Mouse (Mus musculus) cerebellum, postnatal 14 days (tissue): ENCODE results near the gene Eml6.
A peak's percentile ranks its signal among the peaks of the same experiment; 100 is the strongest.

Experiments used
- DNase-seq, 2 experiments: peaks; one replicate each; pipeline ENCODE4 v3.0.0; 2021; ENCODE audit warnings: mixed read lengths in 2 of 2

Eml6 gene

DNA sequence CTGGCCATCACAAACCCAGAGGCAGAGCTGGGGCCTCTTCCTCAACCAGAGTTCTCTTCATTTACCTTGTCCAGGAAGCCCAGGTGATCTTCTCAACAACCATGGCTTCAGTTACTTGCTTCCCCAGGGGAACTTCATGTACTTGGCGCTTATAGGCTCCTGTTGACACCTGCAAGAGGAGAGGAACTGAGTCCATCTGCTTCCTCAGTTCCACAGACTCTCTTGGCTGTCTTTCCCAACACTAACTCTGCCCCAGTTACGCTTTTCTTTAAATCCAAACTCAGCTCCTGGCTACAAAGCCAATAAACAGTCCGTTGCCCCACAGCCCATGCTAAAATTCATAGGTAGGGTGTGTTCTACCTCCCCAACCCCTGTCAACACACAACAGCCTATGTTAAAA, 278.5 kb downstream of the Eml6 start:
- no peak for DNase-seq

DNA sequence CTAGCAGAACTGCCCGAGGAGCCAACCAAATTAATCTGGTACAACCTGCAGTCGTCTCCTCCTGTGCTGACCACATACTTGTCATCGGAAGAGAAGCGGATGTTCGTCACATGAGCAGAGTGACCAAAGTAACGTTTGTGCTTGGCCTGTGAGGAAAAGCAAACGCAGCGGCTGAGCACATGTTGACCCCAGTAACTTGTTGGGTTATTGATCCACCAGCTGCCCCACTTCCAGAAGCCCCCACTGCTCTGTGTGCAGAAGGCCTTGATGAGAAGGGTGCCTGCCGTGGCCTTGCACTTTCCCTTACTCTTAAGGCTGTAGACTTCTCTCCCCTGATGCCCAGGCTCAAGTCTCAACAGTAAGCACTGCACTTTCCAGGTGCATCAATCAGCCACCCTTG, 279.6 kb downstream of the Eml6 start:
- DNase-seq: no peak

DNA sequence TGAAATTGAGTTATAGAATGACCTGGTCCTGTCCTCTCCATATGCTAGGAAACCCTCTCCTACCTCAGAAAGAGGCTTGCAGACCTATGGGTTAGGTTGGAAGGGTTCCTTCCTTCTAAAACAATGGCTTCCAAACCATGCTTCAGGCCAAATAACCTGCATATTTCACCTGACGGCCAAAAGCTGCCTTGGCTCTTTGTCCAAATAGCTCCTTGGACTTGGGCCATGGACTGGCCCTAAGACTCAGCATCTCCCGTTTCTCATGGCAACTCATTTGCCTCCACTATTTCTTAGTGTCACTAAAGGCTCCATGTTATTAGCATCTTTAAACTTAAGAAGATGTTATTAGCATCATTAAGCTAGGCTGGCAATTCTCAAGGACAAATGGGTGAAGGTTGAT, 280.3 kb downstream of the Eml6 start:
- peak; percentile 71 to 81 for DNase-seq

DNA sequence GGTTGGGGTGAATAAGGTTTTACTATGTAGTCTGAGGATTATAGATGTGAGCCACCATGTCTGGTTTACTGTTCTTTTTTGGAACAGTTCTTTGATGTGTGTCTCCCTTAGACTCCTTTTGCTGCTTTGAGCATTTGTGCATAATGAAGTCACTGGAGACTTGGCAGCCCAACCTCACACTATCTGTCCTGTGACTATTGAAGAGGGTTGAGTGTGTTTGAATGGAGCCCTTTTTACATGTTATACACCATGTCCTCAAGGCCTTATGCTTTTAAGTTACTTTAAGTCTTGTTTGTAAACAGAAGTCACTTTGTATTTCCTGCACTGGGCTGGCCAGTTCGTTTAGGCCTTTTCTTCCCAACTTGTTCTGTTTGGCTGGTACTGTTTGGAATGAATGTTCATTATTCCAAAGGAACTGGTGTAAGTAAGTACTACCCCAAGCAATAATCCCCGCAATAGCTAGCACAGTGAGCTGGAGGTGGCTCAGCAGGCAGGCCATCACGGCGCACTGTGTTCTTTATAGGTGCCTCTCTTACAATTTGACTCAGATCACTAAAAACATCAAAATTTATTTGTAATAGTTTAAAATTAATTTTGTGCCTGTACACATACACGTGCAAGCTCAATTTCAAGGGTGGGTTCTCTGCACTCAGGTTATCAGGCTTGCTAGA, 280.9 kb downstream of the Eml6 start:
- DNase-seq: no peak

DNA sequence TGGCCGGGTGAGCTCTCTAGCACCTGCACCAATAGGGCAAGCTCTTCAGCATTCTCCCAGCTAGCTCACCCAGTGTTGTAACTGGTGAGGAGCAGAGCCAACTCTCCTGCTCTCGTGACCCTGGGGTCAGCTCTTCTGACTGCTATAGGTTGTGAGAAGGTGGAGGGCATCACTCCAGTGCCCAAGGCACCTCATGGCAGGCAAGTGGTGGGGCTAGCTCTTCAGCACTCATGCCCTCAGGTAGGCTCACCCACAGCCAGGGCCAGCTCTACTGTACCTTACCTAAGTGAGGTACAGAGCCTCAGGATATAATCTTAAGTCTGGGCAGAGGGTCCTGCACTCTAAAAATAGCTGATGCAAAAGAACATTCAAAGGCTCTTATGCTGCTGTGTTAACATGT, 286.1 kb downstream of the Eml6 start:
- DNase-seq: no peak

DNA sequence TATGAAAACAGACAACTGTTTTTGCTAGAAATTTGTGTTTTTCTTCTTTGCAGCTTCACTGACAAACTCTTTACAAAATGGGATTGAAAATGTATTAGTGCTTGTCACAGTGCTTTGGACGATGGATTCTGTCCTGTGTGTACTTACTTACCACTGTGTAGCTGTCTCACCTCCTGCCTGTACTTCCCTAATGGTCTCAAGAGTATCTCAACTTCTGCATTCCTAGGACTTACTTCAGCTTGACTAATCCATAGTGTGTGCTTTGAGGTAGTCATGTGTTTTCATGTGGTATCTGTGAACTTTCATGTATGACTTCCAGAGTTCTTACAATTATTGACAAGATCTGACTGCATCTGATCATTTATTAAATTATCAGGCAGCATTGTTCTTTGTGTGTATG, 297.9 kb downstream of the Eml6 start:
- no peak for DNase-seq

DNA sequence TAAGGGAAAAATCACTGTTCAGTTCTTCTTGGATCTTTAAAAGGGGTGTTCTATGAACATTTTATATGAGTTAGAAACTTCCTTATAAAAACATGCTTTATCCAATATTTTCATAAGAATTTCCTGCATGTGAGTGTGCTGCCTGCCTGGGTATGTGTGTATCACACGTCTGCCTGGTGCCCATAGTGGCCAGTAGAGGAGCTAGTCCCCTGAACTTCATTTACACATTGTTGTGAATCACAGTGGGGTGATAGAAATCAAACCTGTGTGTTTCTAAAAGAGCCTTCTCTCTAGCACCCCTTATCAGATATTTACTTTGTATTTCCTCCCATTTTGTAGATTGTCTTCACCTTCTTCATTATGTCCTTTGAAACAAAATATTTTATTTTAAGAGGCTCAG, 300.2 kb downstream of the Eml6 start:
- DNase-seq: no peak

DNA sequence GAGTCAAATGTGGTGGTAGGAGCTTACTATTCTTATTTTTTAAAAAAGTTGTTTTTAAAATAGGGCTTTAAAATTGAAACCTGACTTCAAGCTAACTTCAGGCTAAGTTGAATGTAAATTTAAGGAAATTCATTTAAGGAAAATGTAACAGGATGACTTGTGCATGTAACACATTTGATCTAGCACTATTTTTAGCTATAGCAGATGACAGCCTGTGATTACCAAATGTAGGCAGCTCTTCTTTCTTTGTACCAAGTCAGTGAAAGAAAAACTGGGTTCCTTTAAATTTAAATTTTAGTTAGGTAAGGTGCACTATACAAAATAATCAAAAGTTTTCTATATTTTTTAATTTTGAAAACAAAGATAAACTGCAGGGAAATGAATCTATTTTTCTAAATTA, 300.7 kb downstream of the Eml6 start:
- no peak for DNase-seq

DNA sequence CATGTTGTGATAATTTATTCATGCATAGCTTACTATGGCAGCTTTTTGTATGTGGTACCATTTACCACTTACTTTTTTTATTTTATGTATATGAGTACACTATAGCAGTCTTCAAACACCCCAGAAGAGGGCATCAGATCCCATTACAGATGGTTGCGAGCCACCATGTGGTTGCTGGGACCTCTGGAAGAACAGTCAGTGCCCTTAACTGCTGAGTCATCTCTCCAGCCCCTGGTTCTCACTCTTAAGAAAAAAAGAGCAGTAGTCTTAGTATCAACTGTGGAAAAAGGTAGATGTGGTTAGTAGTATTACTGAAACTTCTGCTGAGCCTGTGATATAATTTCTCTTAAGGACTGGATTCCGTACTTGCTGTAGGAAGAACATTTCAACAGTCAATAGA, 301.6 kb downstream of the Eml6 start:
- no peak for DNase-seq

DNA sequence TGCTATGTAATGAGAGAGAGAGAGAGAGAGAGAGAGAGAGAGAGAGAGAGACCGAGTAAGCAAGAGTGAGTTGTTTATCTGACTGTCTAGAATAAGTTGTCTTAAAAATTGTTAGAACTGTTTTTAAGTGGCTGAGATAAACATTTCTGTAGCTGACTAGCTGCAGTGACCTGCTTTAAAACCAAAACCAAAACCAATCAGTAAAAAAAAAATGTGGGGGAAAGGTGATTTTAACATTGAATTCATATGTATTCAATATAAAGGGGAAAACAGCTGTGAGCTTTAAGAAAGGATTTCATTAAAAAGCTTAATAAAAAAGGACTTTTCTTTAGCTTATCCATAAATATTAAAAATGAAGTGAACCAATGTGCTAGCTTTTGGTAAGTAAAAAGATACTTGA, 306.2 kb downstream of the Eml6 start:
- no peak for DNase-seq

DNA sequence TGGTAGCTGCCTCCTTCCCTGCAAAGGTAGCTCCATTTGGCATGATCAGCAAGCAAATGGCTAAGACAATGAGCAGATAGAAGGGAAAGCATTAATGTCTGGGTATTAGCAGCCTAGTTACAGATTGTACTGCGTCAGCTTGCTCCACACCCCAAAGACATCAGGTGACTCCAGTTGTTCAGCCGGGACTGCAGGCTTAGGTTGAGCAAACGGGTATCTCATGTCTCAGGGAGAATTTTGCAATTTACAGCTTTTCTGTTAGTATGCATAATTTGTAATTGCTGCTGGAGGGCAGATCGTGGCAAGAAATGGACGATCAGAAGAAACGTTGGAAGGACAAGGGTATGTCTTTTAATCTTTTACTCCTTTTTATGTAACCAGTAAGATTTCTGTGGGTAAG, 307.3 kb downstream of the Eml6 start:
- DNase-seq: no peak

DNA sequence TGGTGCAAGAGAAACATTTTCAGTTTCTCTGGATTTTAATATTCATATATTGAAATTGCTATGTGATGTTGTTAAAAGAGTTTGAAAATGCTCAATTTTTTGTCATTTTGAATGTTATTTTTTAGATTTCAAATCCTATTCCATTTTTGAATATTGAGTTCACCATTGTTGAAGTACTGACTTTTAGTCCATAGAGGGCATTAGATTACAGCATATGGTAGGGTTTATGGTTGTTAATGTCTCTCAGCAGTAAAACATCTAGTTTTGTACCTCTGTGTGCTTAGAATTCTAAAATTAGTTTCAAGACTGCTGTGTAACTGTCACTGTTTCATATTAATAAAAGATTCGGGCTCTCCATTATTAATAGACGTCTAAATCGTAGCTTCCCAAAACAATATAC, 310.3 kb downstream of the Eml6 start:
- no peak for DNase-seq

DNA sequence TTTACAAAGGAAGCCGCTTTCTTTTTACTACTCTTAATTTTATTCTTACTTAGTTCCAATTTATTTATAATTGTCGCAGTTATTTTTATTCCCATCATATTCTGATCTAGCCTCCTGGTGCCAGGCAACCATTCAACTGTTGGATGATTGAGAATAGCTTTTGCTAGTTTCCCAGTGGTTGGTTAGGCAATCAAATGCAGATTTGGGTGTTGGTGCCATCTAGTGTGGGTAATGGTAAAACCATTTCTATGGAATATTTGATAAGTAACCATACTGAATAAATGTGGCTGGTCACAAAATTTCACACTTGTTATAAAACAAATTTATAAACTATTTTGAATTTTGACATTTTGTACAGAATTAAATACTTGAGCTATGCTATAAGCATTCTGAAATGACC, 311.0 kb downstream of the Eml6 start:
- DNase-seq: peak; percentile 52 to 60

DNA sequence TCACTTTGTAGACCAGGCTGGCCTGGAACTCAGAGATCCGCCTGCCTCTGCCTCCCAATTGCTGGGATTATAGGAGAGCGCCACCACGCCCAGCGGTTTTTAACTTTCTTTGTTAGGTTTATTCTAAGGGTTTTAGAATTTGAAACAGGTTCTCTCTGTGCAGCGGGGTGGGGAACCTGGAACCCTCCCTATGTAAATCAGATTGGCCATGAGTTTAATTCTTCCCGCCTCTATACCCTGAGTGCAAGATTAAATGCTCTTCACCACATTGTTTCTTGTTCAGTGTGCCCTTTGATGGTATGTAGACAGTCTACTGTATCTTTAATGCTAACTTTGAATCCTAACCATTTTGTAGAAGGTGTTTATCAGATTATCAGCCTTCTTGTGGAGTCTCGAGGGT, 311.7 kb downstream of the Eml6 start:
- no peak for DNase-seq

DNA sequence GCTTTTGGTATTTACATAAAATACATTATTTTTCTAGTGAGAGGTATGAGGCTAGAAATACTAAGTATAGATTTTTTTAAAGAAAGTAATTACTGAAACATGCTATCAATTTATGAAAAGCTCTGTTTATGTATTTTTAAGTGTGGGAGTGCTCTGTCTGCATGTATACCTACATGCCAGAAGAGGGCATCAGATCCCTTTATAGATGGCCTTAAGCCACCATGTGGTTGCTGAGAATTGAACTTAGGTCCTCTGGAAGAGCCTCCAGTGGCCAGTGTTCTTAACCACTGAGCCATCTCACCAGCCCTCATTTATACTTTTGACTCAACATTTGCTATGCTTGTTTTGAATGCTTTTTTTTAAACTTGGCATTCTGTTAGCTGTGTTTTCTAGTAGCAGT, 316.3 kb downstream of the Eml6 start:
- no peak for DNase-seq

DNA sequence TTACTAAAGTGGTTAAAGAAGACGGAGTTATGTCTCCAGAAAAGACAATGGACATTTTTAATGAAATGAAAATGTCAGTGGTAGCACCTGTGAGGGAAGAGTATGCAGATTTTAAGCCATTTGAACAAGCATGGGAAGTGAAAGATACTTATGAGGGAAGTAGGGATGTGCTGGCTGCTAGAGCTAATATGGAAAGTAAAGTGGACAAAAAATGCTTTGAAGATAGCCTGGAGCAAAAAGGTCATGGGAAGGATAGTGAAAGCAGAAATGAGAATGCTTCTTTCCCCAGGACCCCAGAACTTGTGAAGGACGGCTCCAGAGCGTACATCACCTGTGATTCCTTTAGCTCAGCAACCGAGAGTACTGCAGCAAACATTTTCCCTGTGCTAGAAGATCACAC, 319.0 kb downstream of the Eml6 start:
- DNase-seq: no peak

DNA sequence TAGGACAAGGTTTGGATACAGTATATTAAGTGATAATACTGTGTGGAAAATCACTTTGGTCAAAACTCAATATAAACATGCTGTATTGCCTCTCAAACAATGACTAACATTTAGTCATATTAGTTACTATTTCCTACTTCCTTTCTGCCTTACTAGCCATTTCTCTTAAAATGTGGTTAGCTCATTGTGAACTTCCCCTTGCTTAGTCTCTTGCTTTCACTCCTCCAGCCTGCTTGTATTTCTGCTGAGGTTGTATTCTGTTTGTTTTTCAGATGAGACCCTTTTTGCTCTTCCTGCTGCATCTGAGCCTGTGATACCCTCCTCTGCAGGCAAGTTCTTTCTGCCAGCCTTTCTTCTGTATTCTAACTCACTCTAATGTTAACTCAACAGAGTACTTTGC, 320.6 kb downstream of the Eml6 start:
- no peak for DNase-seq

DNA sequence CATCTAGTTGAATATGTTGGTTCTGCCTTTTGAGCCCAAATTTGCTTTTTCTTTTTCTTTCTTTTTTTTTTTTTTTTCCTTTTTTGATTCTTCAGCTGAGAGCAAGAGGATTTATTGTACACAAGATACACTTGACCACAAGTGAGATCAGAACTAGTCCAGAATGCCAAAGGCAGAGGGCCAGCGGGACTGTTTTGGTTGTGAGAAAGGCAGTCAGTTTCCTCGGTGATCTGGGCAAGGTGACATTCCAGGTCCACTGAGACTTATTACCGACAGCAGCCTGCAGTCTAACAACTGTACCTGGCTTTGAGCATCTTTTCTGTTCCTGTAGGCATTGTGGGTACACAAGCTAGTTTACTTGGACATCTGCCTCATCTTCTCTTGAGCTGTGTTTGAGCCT, 323.1 kb downstream of the Eml6 start:
- DNase-seq: peak; percentile 15 to 29

DNA sequence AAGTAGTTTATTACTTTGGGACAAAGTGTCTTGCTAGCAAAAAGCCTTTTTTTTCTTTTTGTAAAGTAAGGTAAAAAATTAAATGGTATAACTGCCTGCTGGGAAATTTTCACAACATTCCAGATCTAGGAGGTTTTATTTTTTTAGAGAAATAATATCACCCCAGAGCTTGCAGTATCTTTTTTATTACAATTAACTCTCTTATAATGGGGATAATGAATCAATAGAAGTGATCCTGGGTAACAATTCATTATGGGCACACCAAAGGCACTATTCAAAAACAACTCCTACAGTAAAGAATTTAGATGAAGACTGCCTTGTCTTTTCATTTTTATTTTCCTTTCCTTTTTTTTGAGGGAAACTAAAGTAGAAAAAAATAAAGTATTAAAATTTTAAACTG, 331.1 kb downstream of the Eml6 start:
- no peak for DNase-seq

DNA sequence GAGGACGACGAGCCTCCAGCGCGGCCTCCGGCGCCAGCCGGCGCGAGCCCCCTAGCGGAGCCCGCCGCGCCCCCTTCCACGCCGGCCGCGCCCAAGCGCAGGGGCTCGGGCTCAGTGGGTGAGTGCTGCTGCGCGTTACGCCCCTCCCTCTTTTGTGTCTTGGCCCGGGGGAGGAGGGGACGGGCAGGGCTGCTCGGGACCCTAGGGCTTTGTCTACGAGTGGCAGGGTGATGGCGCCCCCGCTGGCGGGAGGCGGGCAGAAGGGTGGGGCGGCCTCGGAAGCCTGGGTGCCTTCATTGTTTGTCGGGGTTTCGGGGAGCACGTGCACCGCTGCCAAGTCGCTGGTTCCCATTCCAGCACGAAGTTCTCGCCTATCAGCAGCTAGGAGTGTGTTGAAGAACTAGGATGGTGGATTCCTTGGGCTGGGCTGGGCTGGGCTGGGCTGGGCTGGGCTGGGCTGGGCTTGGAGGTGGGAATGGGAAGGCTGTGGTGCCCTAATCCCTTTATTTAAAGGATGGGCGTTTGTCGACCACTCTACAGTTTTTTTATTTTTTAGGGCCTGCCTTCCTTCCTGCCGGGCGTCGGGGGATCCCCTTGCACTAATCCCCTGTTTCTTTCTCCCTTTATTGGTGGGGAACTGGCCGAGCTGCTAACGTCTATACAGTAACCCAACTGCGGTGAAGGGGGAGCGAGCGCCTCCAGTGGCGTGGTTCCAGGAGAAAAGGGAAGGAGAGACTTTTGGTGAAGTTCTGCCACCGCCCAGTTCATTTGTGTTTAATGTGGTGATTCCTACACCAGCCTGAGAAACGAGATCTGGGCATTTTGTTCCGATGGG, 332.0 kb downstream of the Eml6 start:
- peak; percentile 85 to 88 for DNase-seq
